In genomic region chr1:118390266-118390660, GRCm38 (mm10) we compare ENCODE assay signal across 7 mouse cellular contexts. TPM values are rescaled to one million over a fixed set of nuclear protein-coding genes. Genes with fewer than 3 reads are reported as not detected.
DNase-seq lines count a peak whose midpoint lies in the region; ATAC-seq and TF ChIP-seq lines count a peak whose summit lies in the region.

No protein-coding gene starts in this region.

- 0 out of 2 replicates have a peak, but pooled peaks cover 6% of the 10 kb centered on the region for H3K4me1 ChIP-seq in lung, embryonic 14.5 days (ENCODE audit: insufficient read depth)
- H3K4me1 ChIP-seq in embryonic facial prominence, embryonic 15.5 days: peaks cover 18% of the 10 kb centered on the region
- H3K4me1 ChIP-seq in intestine, embryonic 16.5 days (ENCODE audit: control insufficient read depth, insufficient read depth, low read length): no peaks in the 10 kb centered on the region
- peaks cover 28% of the 10 kb centered on the region for H3K4me1 ChIP-seq in neural tube, embryonic 15.5 days

- no peak for ATAC-seq in lung, embryonic 14.5 days (ENCODE audit: insufficient read depth)
- ATAC-seq in embryonic facial prominence, embryonic 15.5 days (ENCODE audit: insufficient number of reproducible peaks, low FRiP score, low TSS enrichment, low read depth): no peak
- ATAC-seq in intestine, embryonic 16.5 days: no peak
- ATAC-seq in neural tube, embryonic 15.5 days (ENCODE audit: low FRiP score): no peak

- peak overlapping the region; percentile 70 for H3K4me2 ChIP-seq in lung, embryonic 14.5 days
- peak overlapping the region; percentile 57 for H3K4me2 ChIP-seq in embryonic facial prominence, embryonic 15.5 days (replicated peaks)
- H3K4me2 ChIP-seq in intestine, embryonic 16.5 days (ENCODE audit: low read depth, low read length): peak overlapping the region; percentile 72
- peak overlapping the region; percentile 78 for H3K4me2 ChIP-seq in neural tube, embryonic 15.5 days

- intact Hi-C loops in left cerebral cortex, postnatal 4 days (cut with DNase I): no loop called here

- TF ChIP-seq CTCF in lung, embryonic 14.5 days (IDR thresholded peaks at IDR 0.05; ENCODE audit: low read depth): no peak

- peak overlapping the region; percentile 85 for H3K9ac ChIP-seq in lung, embryonic 14.5 days
- peak overlapping the region; percentile 78 for H3K9ac ChIP-seq in embryonic facial prominence, embryonic 15.5 days
- H3K9ac ChIP-seq in intestine, embryonic 16.5 days (ENCODE audit: low read depth, low read length): peak overlapping the region; percentile 95
- H3K9ac ChIP-seq in neural tube, embryonic 15.5 days (replicated peaks): peak overlapping the region; percentile 97

- peak overlapping the region; percentile 87 for H3K27ac ChIP-seq in lung, embryonic 14.5 days (ENCODE audit: low read depth)
- peak overlapping the region; percentile 95 for H3K27ac ChIP-seq in embryonic facial prominence, embryonic 15.5 days (replicated peaks)
- peak overlapping the region; percentile 95; the same call in 1 of the 2 replicates for H3K27ac ChIP-seq in intestine, embryonic 16.5 days (ENCODE audit: low read length)
- H3K27ac ChIP-seq in neural tube, embryonic 15.5 days (replicated peaks): peak overlapping the region; percentile 94

- peaks cover 5% of the 10 kb centered on the region; the same call in 1 of the 2 replicates for H3K36me3 ChIP-seq in lung, embryonic 14.5 days (ENCODE audit: insufficient read depth)
- peaks cover 11% of the 10 kb centered on the region; the same call in 1 of the 2 replicates for H3K36me3 ChIP-seq in embryonic facial prominence, embryonic 15.5 days
- no peaks in the 10 kb centered on the region for H3K36me3 ChIP-seq in intestine, embryonic 16.5 days (ENCODE audit: control insufficient read depth, insufficient read depth, low read length)
- H3K36me3 ChIP-seq in neural tube, embryonic 15.5 days: no peaks in the 10 kb centered on the region

- DNase-seq in lung, embryonic 14.5 days: no peak
- DNase-seq in lung, postnatal 25 days (ENCODE audit: low spot score): no peak
- no peak for DNase-seq in left cerebral cortex, postnatal 4 days
- DNase-seq in embryo, embryonic 11 days: no peak

- peak overlapping the region; percentile 81 for H3K4me3 ChIP-seq in lung, embryonic 14.5 days (ENCODE audit: low read depth, low read length)
- H3K4me3 ChIP-seq in embryonic facial prominence, embryonic 15.5 days (replicated peaks): peak overlapping the region; percentile 78
- H3K4me3 ChIP-seq in intestine, embryonic 16.5 days (ENCODE audit: low read length): peak overlapping the region; percentile 98
- H3K4me3 ChIP-seq in neural tube, embryonic 15.5 days (replicated peaks): peak overlapping the region; percentile 96

- no peaks in the 10 kb centered on the region for H3K9me3 ChIP-seq in lung, embryonic 14.5 days (ENCODE audit: low read depth, low read length)
- no peaks in the 10 kb centered on the region for H3K9me3 ChIP-seq in embryonic facial prominence, embryonic 15.5 days (replicated peaks)
- H3K9me3 ChIP-seq in intestine, embryonic 16.5 days (ENCODE audit: control insufficient read depth, low read length): no peaks in the 10 kb centered on the region
- no peaks in the 10 kb centered on the region for H3K9me3 ChIP-seq in neural tube, embryonic 15.5 days (replicated peaks)

- WGBS in lung, embryonic 14.5 days: 13% methylated on average over 8 of the region's 8 CpGs
- 8% methylated on average over 8 of the region's 8 CpGs for WGBS in embryonic facial prominence, embryonic 15.5 days
- 15% methylated on average over 8 of the region's 8 CpGs for WGBS in intestine, embryonic 16.5 days
- WGBS in neural tube, embryonic 15.5 days: 10% methylated on average over 8 of the region's 8 CpGs

- no peaks in the 10 kb centered on the region for H3K27me3 ChIP-seq in lung, embryonic 14.5 days (ENCODE audit: insufficient read depth, low read length)
- H3K27me3 ChIP-seq in embryonic facial prominence, embryonic 15.5 days: no peaks in the 10 kb centered on the region
- no peaks in the 10 kb centered on the region for H3K27me3 ChIP-seq in intestine, embryonic 16.5 days (replicated peaks; ENCODE audit: control insufficient read depth, insufficient read depth, low read length)
- H3K27me3 ChIP-seq in neural tube, embryonic 15.5 days (replicated peaks): no peaks in the 10 kb centered on the region

RNA-seq across cellular contexts. Expression of gene Clasp1, which starts 1.4 kb away (rescaled TPM):
- polyA plus RNA-seq in lung, embryonic 14.5 days (2014; fragmentation: Nextera tagmentation; extraction: Ambion mirVana): 51.5 and 60.7 TPM in 2 replicates
- 48.6 and 51.4 TPM in 2 replicates for polyA plus RNA-seq in embryonic facial prominence, embryonic 15.5 days (2015; fragmentation: Nextera tagmentation; extraction: Ambion mirVana)
- 24.0 and 24.9 TPM in 2 replicates for polyA plus RNA-seq in intestine, embryonic 16.5 days (2015; fragmentation: Nextera tagmentation; extraction: Ambion mirVana)
- polyA plus RNA-seq in neural tube, embryonic 15.5 days (2015; fragmentation: Nextera tagmentation; extraction: Ambion mirVana): 74.7 and 88.1 TPM in 2 replicates
- 100 to 1,000 TPM; 219 to 233 TPM for total RNA-seq in left cerebral cortex, postnatal 4 days (2021)
